Mouse (Mus musculus): ENCODE data around the gene Hlcs. TPM values are rescaled to one million over a fixed set of nuclear protein-coding genes. Genes with fewer than 3 reads are reported as not detected.

Gene Hlcs
- total RNA-seq, 2 experiments from 2014 or later, result 9.8 to 10.8 TPM

- no peak for DNase-seq (ENCODE audit: low spot score)
Observed at GRCm38 (mm10) chr16:94164978-94165377, 148.4 kb downstream of the Hlcs start.

- no peak for DNase-seq (ENCODE audit: low spot score)
Observed at GRCm38 (mm10) chr16:94164236-94164635, 149.1 kb downstream of the Hlcs start.

- DNase-seq (ENCODE audit: low spot score), result peak; percentile 27
Observed at GRCm38 (mm10) chr16:94163051-94163450, 150.3 kb downstream of the Hlcs start.

GRCm38 (mm10) chr16:94162000-94162399, 151.4 kb downstream of the Hlcs start:
- no peak for DNase-seq (ENCODE audit: low spot score)

- DNase-seq (ENCODE audit: low spot score), result no peak
Observed at GRCm38 (mm10) chr16:94157819-94158218, 155.6 kb downstream of the Hlcs start.

GRCm38 (mm10) chr16:94155041-94155653, 158.2 kb downstream of the Hlcs start:
- no peak for DNase-seq (ENCODE audit: low spot score)

- no peak for DNase-seq (ENCODE audit: low spot score)
Observed at GRCm38 (mm10) chr16:94150125-94151103, 163.0 kb downstream of the Hlcs start.

GRCm38 (mm10) chr16:94148139-94148538, 165.2 kb downstream of the Hlcs start:
- DNase-seq (ENCODE audit: low spot score), result no peak

- no peak for DNase-seq (ENCODE audit: low spot score)
Observed at GRCm38 (mm10) chr16:94143325-94143724, 170.0 kb downstream of the Hlcs start.

- DNase-seq (ENCODE audit: low spot score), result no peak
Observed at GRCm38 (mm10) chr16:94140746-94141145, 172.6 kb downstream of the Hlcs start.

GRCm38 (mm10) chr16:94134218-94134617, 179.2 kb downstream of the Hlcs start:
- no peak for DNase-seq (ENCODE audit: low spot score)

- DNase-seq (ENCODE audit: low spot score), result no peak
Observed at GRCm38 (mm10) chr16:94128236-94128835, 185.0 kb downstream of the Hlcs start.

- DNase-seq (ENCODE audit: low spot score), result no peak
Observed at GRCm38 (mm10) chr16:94126200-94126599, 187.2 kb downstream of the Hlcs start.

- DNase-seq (ENCODE audit: low spot score), result no peak
Observed at GRCm38 (mm10) chr16:94125172-94125981, 188.0 kb downstream of the Hlcs start.

- DNase-seq (ENCODE audit: low spot score), result peak; percentile 32
Observed at GRCm38 (mm10) chr16:94123247-94123646, 190.1 kb downstream of the Hlcs start.

GRCm38 (mm10) chr16:94122347-94122746, 191.0 kb downstream of the Hlcs start:
- DNase-seq (ENCODE audit: low spot score), result no peak

- no peak for DNase-seq (ENCODE audit: low spot score)
Observed at GRCm38 (mm10) chr16:94118394-94118793, 195.0 kb downstream of the Hlcs start.

GRCm38 (mm10) chr16:94117333-94117732, 196.0 kb downstream of the Hlcs start:
- no peak for DNase-seq (ENCODE audit: low spot score)

GRCm38 (mm10) chr16:94114693-94115092, 198.7 kb downstream of the Hlcs start:
- no peak for DNase-seq (ENCODE audit: low spot score)

GRCm38 (mm10) chr16:94113160-94113559, 200.2 kb downstream of the Hlcs start:
- DNase-seq (ENCODE audit: low spot score), result no peak

- no peak for DNase-seq (ENCODE audit: low spot score)
Observed at GRCm38 (mm10) chr16:94097724-94098455, 215.5 kb downstream of the Hlcs start.
